Mouse (Mus musculus): ENCODE data around the gene Epor.

DNA sequence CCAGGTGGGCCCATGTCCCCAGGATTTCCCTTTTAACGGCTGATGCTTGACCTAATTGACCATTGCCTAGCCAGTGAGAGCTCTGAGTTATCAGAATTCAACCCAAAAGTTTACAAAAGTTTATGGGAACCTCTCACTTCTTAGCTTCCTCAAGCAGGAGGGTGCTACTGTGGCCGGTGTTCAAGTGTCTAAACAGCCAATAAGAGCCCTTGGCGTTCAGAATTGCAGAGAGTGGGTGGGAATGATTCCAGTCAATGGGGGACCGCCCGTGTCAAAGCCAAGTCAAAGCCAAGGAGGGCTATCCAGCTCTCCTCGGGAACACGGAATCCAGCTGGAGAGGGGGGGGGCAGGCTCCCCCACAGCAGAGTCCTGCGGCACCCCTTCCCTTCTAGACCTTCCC lies 15.2 kb downstream of the Epor start:
- TF ChIP-seq POLR2A (IDR thresholded peaks at IDR 0.05; ENCODE audit: low read depth, low read length) (no peak), CTCF (IDR thresholded peaks at IDR 0.05; ENCODE audit: extremely low read depth, insufficient read length, insufficient replicate concordance, low read depth, low read length) (no peak)

All from small intestine, adult 2 months (tissue).